Mouse (Mus musculus): ENCODE data around the gene Ryr2. TPM values are rescaled to one million over a fixed set of nuclear protein-coding genes. Genes with fewer than 3 reads are reported as not detected.
"Not testable (repeated sequence)": the region's sequence is repeated elsewhere in the genome, so short reads cannot be mapped to it uniquely, and the experiment has no call there.

The Ryr2 gene
- total RNA-seq, 2 experiments from 2014 or later, result 132 to 134 TPM

GRCm38 (mm10) chr13:11843889-11844288, 262.9 kb downstream of the Ryr2 start:
- intact Hi-C loops (cut with DNase I), result no loop called here
- no peak for DNase-seq (ENCODE audit: extremely low spot score in 1 of 2, low spot score in 2 of 2)

- intact Hi-C loops (cut with DNase I), result no loop called here
- DNase-seq (ENCODE audit: extremely low spot score in 1 of 2, low spot score in 2 of 2), result no peak
Observed at GRCm38 (mm10) chr13:11837870-11838269, 268.9 kb downstream of the Ryr2 start.

- intact Hi-C loops (cut with DNase I), result no loop called here
- no peak for DNase-seq (ENCODE audit: extremely low spot score in 1 of 2, low spot score in 2 of 2)
Observed at GRCm38 (mm10) chr13:11837152-11837551, 269.6 kb downstream of the Ryr2 start.

- DNase-seq (ENCODE audit: extremely low spot score in 1 of 2, low spot score in 2 of 2), result no peak
- intact Hi-C loops (cut with DNase I), result no loop called here
Observed at GRCm38 (mm10) chr13:11836304-11837078, 270.3 kb downstream of the Ryr2 start.

GRCm38 (mm10) chr13:11831210-11831609, 275.5 kb downstream of the Ryr2 start:
- intact Hi-C loops (cut with DNase I), result no loop called here
- DNase-seq (ENCODE audit: extremely low spot score in 1 of 2, low spot score in 2 of 2), result no peak

GRCm38 (mm10) chr13:11825563-11826226, 281.1 kb downstream of the Ryr2 start:
- DNase-seq (ENCODE audit: extremely low spot score in 1 of 2, low spot score in 2 of 2), result no peak
- intact Hi-C loops (cut with DNase I), result no loop called here

- no peak for DNase-seq (ENCODE audit: extremely low spot score in 1 of 2, low spot score in 2 of 2)
- intact Hi-C loops (cut with DNase I), result no loop called here
Observed at GRCm38 (mm10) chr13:11818723-11819122, 288.0 kb downstream of the Ryr2 start.

- DNase-seq (ENCODE audit: extremely low spot score in 1 of 2, low spot score in 2 of 2); intact Hi-C loops (cut with DNase I): not testable (repeated sequence)
Observed at GRCm38 (mm10) chr13:11809365-11809764, 297.4 kb downstream of the Ryr2 start.

GRCm38 (mm10) chr13:11792536-11792935, 314.2 kb downstream of the Ryr2 start:
- intact Hi-C loops (cut with DNase I), result no loop called here
- no peak for DNase-seq (ENCODE audit: extremely low spot score in 1 of 2, low spot score in 2 of 2)

- DNase-seq (ENCODE audit: extremely low spot score in 1 of 2, low spot score in 2 of 2), result no peak
- intact Hi-C loops (cut with DNase I), result no loop called here
Observed at GRCm38 (mm10) chr13:11790536-11790935, 316.2 kb downstream of the Ryr2 start.

- intact Hi-C loops (cut with DNase I), result no loop called here
- no peak for DNase-seq (ENCODE audit: extremely low spot score in 1 of 2, low spot score in 2 of 2)
Observed at GRCm38 (mm10) chr13:11782411-11783155, 324.2 kb downstream of the Ryr2 start.

- intact Hi-C loops (cut with DNase I), result no loop called here
- no peak for DNase-seq (ENCODE audit: extremely low spot score in 1 of 2, low spot score in 2 of 2)
Observed at GRCm38 (mm10) chr13:11781065-11781464, 325.7 kb downstream of the Ryr2 start.

GRCm38 (mm10) chr13:11777726-11778125, 329.0 kb downstream of the Ryr2 start:
- no peak for DNase-seq (ENCODE audit: extremely low spot score in 1 of 2, low spot score in 2 of 2)
- intact Hi-C loops (cut with DNase I), result no loop called here

- intact Hi-C loops (cut with DNase I), result no loop called here
- DNase-seq (ENCODE audit: extremely low spot score in 1 of 2, low spot score in 2 of 2), result no peak
Observed at GRCm38 (mm10) chr13:11772173-11772572, 334.6 kb downstream of the Ryr2 start.

- intact Hi-C loops (cut with DNase I), result no loop called here
- DNase-seq (ENCODE audit: extremely low spot score in 1 of 2, low spot score in 2 of 2), result no peak
Observed at GRCm38 (mm10) chr13:11766899-11767298, 339.8 kb downstream of the Ryr2 start.

- intact Hi-C loops (cut with DNase I), result loop anchor here (5.0 kb wide), 1 partner anchor 343 kb away; the partner anchor contains the start of gene Ryr2
- DNase-seq (ENCODE audit: extremely low spot score in 1 of 2, low spot score in 2 of 2), result peak in 1 of 2 experiments; percentile 34
Observed at GRCm38 (mm10) chr13:11763925-11764324, 342.8 kb downstream of the Ryr2 start.

- intact Hi-C loops (cut with DNase I), result loop anchor here (5.0 kb wide), 1 partner anchor 344 kb away; the partner anchor contains the start of gene Ryr2
- DNase-seq (ENCODE audit: extremely low spot score in 1 of 2, low spot score in 2 of 2), result peak; percentile 22 to 35
Observed at GRCm38 (mm10) chr13:11763104-11763503, 343.6 kb downstream of the Ryr2 start.

GRCm38 (mm10) chr13:11757894-11758293, 348.9 kb downstream of the Ryr2 start:
- intact Hi-C loops (cut with DNase I), result no loop called here
- peak in 1 of 2 experiments; percentile 57 for DNase-seq (ENCODE audit: extremely low spot score in 1 of 2, low spot score in 2 of 2)

- intact Hi-C loops (cut with DNase I), result no loop called here
- no peak for DNase-seq (ENCODE audit: extremely low spot score in 1 of 2, low spot score in 2 of 2)
Observed at GRCm38 (mm10) chr13:11745479-11745878, 361.3 kb downstream of the Ryr2 start.
